Mouse (Mus musculus) brain, embryonic 14.5 days (tissue): ENCODE measurements around the gene Ccn1. TPM values are rescaled to one million over a fixed set of nuclear protein-coding genes. Genes with fewer than 3 reads are reported as not detected.

Experiments used
- DNase-seq: peaks from one replicate; pipeline ENCODE4 v3.0.0-alpha.2; 2011; ENCODE audit warnings: low read depth
- CTCF ChIP-seq: fragments of 200-500 bp; IDR thresholded peaks from 2 replicates; pipeline ENCODE4 v1.5.1; 2012; ENCODE audit warnings: inconsistent platforms, mild to moderate bottlenecking, moderate library complexity, borderline replicate concordance; ENCODE audit not compliant: insufficient read depth, insufficient read length; ENCODE audit errors: extremely low read depth
- POLR2A ChIP-seq: fragments of 200-500 bp; IDR thresholded peaks from 2 replicates; pipeline ENCODE4 v1.6.1; 2012; ENCODE audit warnings: mild to moderate bottlenecking, inconsistent platforms, borderline replicate concordance; ENCODE audit not compliant: poor library complexity, insufficient read depth, insufficient read length, severe bottlenecking; ENCODE audit errors: extremely low read depth
- polyA plus RNA-seq: library from polyadenylated mRNA; depleted of rRNA; stranded (reverse); fragments of >200 nt; gene quantifications from 2 replicates; pipeline ENCODE4 v1.2.3, GENCODE M21; 2012; rRNA removed

Ccn1 gene
- polyA plus RNA-seq, result 12.9 and 17.3 TPM in 2 replicates

DNA sequence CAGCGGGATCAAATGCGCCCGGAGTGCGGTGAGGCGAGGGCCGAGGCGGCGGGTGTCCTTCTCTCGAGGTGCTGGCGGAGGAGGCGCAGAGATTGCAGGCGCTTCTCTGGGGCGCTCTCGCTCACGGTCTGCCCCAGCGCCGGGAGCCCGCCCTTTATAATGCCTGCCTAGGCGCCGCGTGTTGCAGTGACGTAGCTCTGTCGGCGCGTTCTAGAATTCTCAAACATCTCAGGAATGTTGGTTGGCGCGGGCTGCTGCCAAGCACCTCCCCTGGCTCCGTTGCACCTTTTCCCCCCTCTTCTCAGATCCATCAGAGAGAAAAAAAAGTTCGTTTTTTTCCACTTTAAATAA lies at the start of gene Ccn1:
Ccn1 (minus strand) TSS at position 130 of the 351 bp plus-strand sequence.
- no peak for TF ChIP-seq CTCF
- TF ChIP-seq POLR2A, result peak; percentile 78; the same call in 1 of the 2 replicates
- DNase-seq, result peak; percentile 92

- TF ChIP-seq POLR2A (no peak), CTCF (no peak)
- no peak for DNase-seq
Observed at GRCm38 (mm10) chr3:145693361-145693760, 43.6 kb upstream of the Ccn1 start.

DNA sequence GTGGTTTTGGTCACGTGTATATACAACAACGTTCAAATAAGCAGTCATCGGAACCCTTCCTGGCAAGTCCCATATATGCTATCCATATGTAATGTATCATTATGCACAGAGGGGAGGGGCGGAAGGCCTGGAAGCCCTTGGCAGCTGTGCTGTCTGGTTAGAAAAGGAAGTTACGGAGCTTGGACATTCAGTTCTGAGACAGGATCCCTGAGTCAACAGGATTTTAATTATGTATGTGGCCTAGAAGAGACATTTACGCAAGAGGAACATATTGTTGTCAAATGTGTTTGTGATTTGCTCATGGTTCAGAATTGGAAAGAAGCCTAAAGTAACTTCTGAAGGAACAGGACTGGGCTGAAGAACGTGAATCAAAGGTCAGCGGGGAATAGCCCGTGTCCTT lies 42.3 kb upstream of the Ccn1 start:
- no peak for DNase-seq
- TF ChIP-seq POLR2A (no peak), CTCF (no peak)

- TF ChIP-seq POLR2A, result no peak
Observed at GRCm38 (mm10) chr3:145691415-145691814, 41.6 kb upstream of the Ccn1 start.

GRCm38 (mm10) chr3:145689271-145689670 lies 39.5 kb upstream of the Ccn1 start:
- no peak for DNase-seq
- no peak for TF ChIP-seq CTCF
- TF ChIP-seq POLR2A, result no peak

More at GRCm38 (mm10) chr3:145691415-145691814, 41.6 kb upstream of the Ccn1 start:
- no peak for DNase-seq

DNA sequence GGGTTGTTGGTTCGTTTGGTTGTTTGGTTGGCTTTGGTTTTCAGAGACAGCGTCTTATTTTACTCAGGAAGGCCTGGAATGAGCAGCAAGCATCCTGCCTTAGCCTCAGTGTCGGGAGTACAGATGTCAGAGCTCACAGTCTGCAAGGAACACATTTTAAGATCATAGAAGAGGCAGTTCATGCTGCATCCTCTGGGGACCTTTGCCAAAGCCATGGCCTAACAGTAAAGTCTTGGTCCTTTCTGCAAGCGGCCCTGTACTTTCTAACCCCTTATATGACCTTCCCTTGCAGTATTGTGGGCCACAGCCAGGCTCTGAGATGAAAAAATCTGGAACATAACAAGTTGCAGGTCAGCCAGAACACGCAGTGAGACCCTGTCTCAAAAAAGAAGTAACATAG lies 38.1 kb upstream of the Ccn1 start:
- no peak for DNase-seq
- TF ChIP-seq POLR2A (no peak), CTCF (no peak)

- no peak for DNase-seq
- no peak for TF ChIP-seq POLR2A
- TF ChIP-seq CTCF, result no peak
Observed at GRCm38 (mm10) chr3:145684604-145685441, 35.0 kb upstream of the Ccn1 start.

- TF ChIP-seq CTCF (no peak), POLR2A (no peak)
- DNase-seq, result peak; percentile 67
Observed at GRCm38 (mm10) chr3:145684201-145684600, 34.4 kb upstream of the Ccn1 start.

DNA sequence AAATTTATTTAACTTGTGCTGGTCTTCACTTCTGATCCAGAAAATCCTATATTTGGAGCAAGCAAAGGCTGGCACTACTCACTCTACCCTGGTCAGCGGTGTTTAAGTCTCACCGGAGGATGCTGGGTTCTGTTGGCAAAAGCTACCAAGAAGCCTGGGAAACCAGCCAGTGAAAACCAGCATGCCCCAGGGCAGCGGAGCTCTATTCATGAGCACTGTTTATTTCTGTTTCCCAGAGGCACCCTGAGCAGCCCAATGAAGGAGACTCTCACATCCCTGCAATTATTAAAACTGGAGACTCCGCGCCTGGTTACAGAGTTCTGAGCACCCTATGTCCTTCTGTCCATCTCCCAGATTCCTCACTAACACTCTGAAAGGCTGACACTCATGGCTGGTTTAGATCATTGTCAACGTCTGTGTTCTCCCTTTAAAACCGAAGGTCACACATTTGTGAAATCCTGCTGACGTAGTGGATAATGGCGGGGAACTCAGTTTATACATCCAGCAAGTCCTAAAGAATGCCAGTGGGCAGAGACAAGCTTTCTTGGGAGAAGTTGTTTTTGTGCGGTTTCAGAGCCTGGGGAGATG lies 31.7 kb upstream of the Ccn1 start:
- TF ChIP-seq CTCF (no peak), POLR2A (no peak)
- DNase-seq, result peak; percentile 92

- no peak for TF ChIP-seq POLR2A
- TF ChIP-seq CTCF, result no peak
- DNase-seq, result no peak
Observed at GRCm38 (mm10) chr3:145680686-145681085, 30.9 kb upstream of the Ccn1 start.

- DNase-seq, result no peak
- TF ChIP-seq POLR2A (no peak), CTCF (no peak)
Observed at GRCm38 (mm10) chr3:145676212-145676611, 26.4 kb upstream of the Ccn1 start.

DNA sequence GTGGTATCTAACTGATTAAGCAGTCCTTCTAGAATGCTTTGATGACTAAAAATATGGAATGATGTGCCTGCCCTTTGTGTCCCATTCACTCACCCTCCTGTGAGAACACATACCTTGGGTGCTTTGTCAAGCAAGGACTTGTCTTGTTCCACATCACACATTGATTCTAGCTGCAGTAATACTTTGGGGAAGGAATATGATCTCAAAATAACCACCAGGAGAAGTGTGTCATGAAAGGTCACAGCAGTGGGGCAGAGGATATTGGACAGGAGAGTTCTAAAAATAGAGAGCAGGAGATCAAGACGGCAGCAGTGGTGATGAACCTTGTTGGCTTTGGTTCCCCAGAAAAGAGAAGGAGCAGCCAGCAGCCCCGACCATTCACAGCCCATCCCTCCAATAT lies 25.0 kb upstream of the Ccn1 start:
- no peak for DNase-seq
- TF ChIP-seq CTCF (no peak), POLR2A (no peak)
